Mouse (Mus musculus) forebrain, postnatal 0 days (tissue): ENCODE data around the gene Wbp11. TPM values are rescaled to one million over a fixed set of nuclear protein-coding genes. Genes with fewer than 3 reads are reported as not detected.

ENCODE experiments used
- ATAC-seq: fragments of 200-750 bp; cut with Nextera tagmentation; 2 replicates; pipeline ENCODE4 v1.8.0; 2017; ENCODE audit warnings: mild to moderate bottlenecking, moderate library complexity
- DNase-seq: peaks from one replicate; pipeline ENCODE4 v3.0.0-alpha.2; 2015
- H3K27ac ChIP-seq: fragments of 300-500 bp; sonication (generic); 2 replicates; pipeline ENCODE4 v1.5.1; 2014; ENCODE audit warnings: low read depth, mild to moderate bottlenecking, antibody characterized with exemption, low read length, moderate library complexity, mixed read lengths
- H3K27me3 ChIP-seq: fragments of 300-500 bp; sonication (generic); 2 replicates; pipeline ENCODE4 v1.6.1; 2014; ENCODE audit warnings: mild to moderate bottlenecking, low read length, mixed read lengths; ENCODE audit not compliant: insufficient read depth
- H3K36me3 ChIP-seq: fragments of 300-500 bp; sonication (generic); 2 replicates; pipeline ENCODE4 v1.6.1; 2014; ENCODE audit warnings: mild to moderate bottlenecking, moderate library complexity; ENCODE audit not compliant: insufficient read depth
- H3K4me1 ChIP-seq: fragments of 300-500 bp; sonication (generic); 2 replicates; pipeline ENCODE4 v1.6.1; 2014; ENCODE audit warnings: antibody characterized with exemption; ENCODE audit not compliant: insufficient read depth
- H3K4me2 ChIP-seq: fragments of 300-500 bp; sonication (generic); 2 replicates; pipeline ENCODE4 v1.6.1; 2014; ENCODE audit warnings: low read depth, mild to moderate bottlenecking, moderate library complexity
- H3K4me3 ChIP-seq: fragments of 300-500 bp; sonication (generic); 2 replicates; pipeline ENCODE4 v1.5.1; 2014; ENCODE audit warnings: low read depth, low read length, mixed read lengths
- H3K9ac ChIP-seq: fragments of 300-500 bp; sonication (generic); 2 replicates; pipeline ENCODE4 v1.6.1; 2014; ENCODE audit warnings: mild to moderate bottlenecking
- H3K9me3 ChIP-seq: fragments of 300-500 bp; sonication (generic); 2 replicates; pipeline ENCODE4 v1.6.1; 2016; ENCODE audit warnings: low read length
- CTCF ChIP-seq: sonication (generic); IDR thresholded peaks from 2 replicates; pipeline ENCODE4 v1.5.1; 2016; ENCODE audit warnings: antibody characterized with exemption, control low read depth, low read depth
- WGBS: fragments of 180-500 bp; shearing (Covaris S2); extraction: QIAGEN DNeasy Blood & Tissue Kit; methylation state at CpG from one replicate; pipeline ENCODE4 v1.1.7; 2014; 5-methylcytosine and 5-hydroxymethylcytosine counted together
- polyA plus RNA-seq: library from polyadenylated mRNA; unstranded; fragments of >200 nt; fragmentation: Nextera tagmentation; extraction: Ambion mirVana; gene quantifications from 2 replicates; pipeline ENCODE4 v1.2.1, GENCODE M21; 2015
- total RNA-seq: library from RNA; depleted of rRNA; stranded (reverse); fragments of >200 nt; gene quantifications from 2 replicates; pipeline ENCODE4 v1.2.3, GENCODE M21; 2014

The Wbp11 gene
- total and polyA plus RNA-seq, 2 experiments from 2014 or later: 45.8 to 87.4 TPM

DNA sequence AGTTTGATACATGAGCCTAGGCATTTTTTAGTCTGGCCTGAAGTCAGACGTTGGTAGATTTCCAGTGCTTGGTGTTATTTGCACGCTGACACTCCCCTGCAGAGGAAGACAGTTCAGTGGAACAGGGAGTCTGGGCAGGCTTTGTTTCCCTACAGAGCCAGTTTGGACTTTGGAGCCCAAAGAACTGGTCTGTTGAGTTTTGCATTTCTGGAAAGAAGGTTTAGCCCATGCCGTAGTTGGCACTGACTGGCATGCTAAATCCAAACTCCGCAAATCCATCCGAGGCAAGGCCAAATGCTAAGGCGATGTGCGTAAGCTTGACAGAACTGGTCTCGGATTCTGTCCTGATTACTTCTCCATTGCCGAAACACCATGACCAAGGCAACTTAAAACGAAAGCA lies 16.8 kb downstream of the Wbp11 start:
- no peak for TF ChIP-seq CTCF
- Histone ChIP-seq H3K9ac (no peak overlapping the region), H3K27ac (no peak overlapping the region), H3K9me3 (no peaks in the 10 kb centered on the region), H3K4me3 (no peak overlapping the region), H3K4me1 (peaks cover 4% of the 10 kb centered on the region; the same call in 1 of the 2 replicates), H3K27me3 (no peaks in the 10 kb centered on the region), H3K36me3 (peaks cover 40% of the 10 kb centered on the region), H3K4me2 (no peak overlapping the region)
- ATAC-seq (no peak), DNase-seq (no peak)
- WGBS: 90% methylated on average over 10 of the region's 10 CpGs

DNA sequence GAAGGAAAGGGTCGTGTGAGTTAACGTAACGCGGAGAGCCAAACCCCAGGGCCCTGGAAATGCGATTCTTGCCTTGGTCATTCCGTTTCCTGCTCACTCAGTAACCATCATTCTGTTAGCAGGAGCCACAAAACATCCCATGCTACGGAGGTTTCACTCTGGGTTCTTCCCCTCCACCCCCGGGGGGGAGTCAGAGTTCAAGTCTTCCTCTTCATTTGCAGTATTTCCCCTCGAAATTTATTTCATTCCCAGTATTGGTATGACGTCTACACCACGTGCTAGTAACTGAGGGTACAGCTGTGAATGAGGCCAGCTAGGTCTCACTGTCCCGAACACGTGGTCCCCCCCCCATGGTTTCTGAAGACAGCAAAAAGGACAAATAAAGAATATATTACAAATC lies 18.4 kb downstream of the Wbp11 start:
- ATAC-seq (no peak), DNase-seq (no peak)
- Histone ChIP-seq H3K9me3 (no peaks in the 10 kb centered on the region), H3K9ac (no peak overlapping the region), H3K4me3 (0 out of 2 replicates have a peak overlapping the region, but pooled peaks have one; percentile 74), H3K4me2 (no peak overlapping the region), H3K36me3 (peaks cover 28% of the 10 kb centered on the region), H3K27me3 (no peaks in the 10 kb centered on the region), H3K4me1 (peaks cover 4% of the 10 kb centered on the region; the same call in 1 of the 2 replicates), H3K27ac (no peak overlapping the region)
- no peak for TF ChIP-seq CTCF
- 85% methylated on average over 13 of the region's 13 CpGs for WGBS

DNA sequence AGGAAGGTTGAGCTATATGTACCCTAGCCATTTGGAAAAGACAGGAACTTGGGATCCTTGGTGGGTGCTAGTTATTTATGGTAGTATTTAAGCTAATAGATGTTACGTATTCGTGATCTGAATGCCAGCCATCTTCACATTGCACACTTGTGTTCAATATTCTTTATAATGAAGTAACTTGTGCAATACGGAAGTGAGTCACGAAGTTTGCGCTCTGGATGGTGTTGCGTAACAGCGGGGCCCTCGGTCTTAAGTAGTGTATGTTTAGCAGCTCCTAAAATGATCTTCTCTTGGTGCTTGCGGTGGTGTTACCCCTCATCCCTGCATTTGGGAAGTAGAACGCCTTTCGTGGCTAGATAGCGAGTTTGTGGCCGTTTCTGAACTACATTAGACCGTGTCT lies 19.0 kb downstream of the Wbp11 start:
- ATAC-seq (no peak), DNase-seq (no peak)
- no peaks in the 10 kb centered on the region for H3K9me3 ChIP-seq
- WGBS: 44% methylated on average over 14 of the region's 14 CpGs
- H3K4me2 ChIP-seq: peak overlapping the region; percentile 95
- TF ChIP-seq CTCF: no peak
- no peak overlapping the region for H3K27ac ChIP-seq
- no peak overlapping the region for H3K9ac ChIP-seq
- H3K4me3 ChIP-seq: peak overlapping the region; percentile 74
- H3K4me1 ChIP-seq: peaks cover 4% of the 10 kb centered on the region; the same call in 1 of the 2 replicates
- H3K36me3 ChIP-seq: peaks cover 22% of the 10 kb centered on the region
- H3K27me3 ChIP-seq: no peaks in the 10 kb centered on the region

DNA sequence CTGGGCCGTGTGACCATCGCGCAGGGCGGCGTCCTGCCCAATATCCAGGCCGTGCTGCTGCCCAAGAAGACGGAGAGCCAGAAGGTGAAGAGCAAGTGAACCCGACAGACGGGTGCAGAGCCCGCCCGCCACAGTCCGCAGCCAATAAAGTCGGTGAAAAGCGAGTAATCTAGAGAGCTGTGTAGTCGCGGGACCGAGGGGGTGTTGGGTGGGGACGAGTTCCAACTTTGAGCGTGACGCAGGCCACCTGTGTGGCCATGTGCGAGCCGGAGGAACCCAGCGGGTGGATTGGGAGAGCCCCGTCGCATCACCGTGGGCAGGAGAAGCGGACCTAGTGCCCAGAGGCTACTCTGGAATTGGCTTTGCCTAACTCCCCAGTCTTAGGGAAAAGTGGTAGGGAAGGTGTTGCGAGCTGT lies 19.4 kb downstream of the Wbp11 start:
- peaks cover 4% of the 10 kb centered on the region; the same call in 1 of the 2 replicates for H3K4me1 ChIP-seq
- DNase-seq (peak; percentile 17), ATAC-seq (0 out of 2 replicates have a peak, but pooled peaks have one; percentile 0)
- peak overlapping the region; percentile 74 for H3K4me3 ChIP-seq
- H3K27ac ChIP-seq: no peak overlapping the region
- H3K27me3 ChIP-seq: no peaks in the 10 kb centered on the region
- H3K9me3 ChIP-seq: no peaks in the 10 kb centered on the region
- no peak for TF ChIP-seq CTCF
- peak overlapping the region; percentile 69 for H3K9ac ChIP-seq
- H3K36me3 ChIP-seq: peaks cover 17% of the 10 kb centered on the region
- peak overlapping the region; percentile 95 for H3K4me2 ChIP-seq
- WGBS: 2% methylated on average over 28 of the region's 28 CpGs

DNA sequence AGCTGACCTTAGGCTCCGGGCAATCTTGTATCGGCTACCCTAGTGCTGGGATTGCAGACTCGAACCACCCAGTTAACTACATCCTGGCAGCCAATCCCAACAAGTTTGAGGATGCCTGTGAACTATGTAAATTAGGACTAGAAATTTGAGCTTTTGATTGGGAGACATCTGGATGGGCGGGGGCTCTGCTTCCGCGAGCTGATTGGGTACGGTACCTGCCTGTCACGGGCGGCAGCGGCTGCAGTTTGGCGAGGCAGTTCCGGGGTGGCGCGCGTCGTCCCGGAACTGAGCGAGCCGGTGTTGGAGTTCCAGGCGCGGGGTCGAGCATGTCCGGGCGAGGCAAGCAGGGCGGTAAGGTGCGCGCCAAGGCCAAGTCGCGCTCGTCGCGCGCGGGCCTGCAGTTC lies 20.0 kb downstream of the Wbp11 start, which contains the start of gene H2afj:
Gene H2afj (plus strand): TSS at position 231 of the 404 bp plus-strand sequence.
- 2% methylated on average over 34 of the region's 34 CpGs for WGBS
- H3K9me3 ChIP-seq: no peaks in the 10 kb centered on the region

DNA sequence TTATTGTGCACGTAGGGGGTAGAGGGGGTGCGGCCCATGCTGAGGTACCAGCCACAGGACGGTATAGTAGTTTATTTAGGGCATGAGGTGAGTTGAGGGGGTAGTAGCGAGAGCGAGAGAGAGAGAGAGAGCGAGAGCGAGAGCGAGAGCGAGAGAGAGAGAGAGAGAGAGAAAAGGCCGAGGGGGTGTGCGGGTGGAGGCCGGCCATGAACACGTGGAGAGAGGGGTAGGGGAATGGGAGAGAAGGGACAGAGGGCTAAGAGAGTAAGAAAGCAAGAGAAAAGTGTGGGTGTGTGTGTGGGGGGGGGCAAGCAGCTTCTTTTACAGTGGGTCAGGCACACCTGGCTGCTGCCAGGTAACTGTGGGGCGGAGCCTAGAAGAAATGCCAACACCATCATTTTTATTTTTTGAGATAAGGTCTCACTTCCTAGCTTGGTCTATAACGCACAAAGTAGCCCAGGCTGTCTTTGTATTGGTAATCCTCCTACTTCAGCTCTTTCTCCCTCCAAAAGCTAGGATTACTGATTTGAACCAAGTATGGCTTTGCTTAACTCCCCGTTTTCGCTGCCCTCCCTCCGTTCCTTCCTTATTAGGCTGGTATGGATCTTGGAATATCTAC lies 20.5 kb downstream of the Wbp11 start:
- no peak for ATAC-seq
- WGBS: 40% methylated on average over 18 of the region's 18 CpGs
- H3K9ac ChIP-seq: peak overlapping the region; percentile 43
- H3K4me2 ChIP-seq: peak overlapping the region; percentile 95
- 0 out of 2 replicates have a peak overlapping the region, but pooled peaks have one; percentile 59 for H3K27ac ChIP-seq
- no peaks in the 10 kb centered on the region for H3K9me3 ChIP-seq
- no peak for TF ChIP-seq CTCF
- peaks cover 9% of the 10 kb centered on the region for H3K4me1 ChIP-seq
- peaks cover 9% of the 10 kb centered on the region for H3K36me3 ChIP-seq
- DNase-seq: peak; percentile 34
- H3K27me3 ChIP-seq: no peaks in the 10 kb centered on the region
- H3K4me3 ChIP-seq: peak overlapping the region; percentile 74

More for the DNA sequence above, 20.0 kb downstream of the Wbp11 start, which contains the start of gene H2afj:
- H3K4me2 ChIP-seq: peak within 1 kb of the TSS; percentile 95
- H3K9ac ChIP-seq: peak within 1 kb of the TSS; percentile 69
- no peaks in the 10 kb centered on the region for H3K27me3 ChIP-seq
- H3K27ac ChIP-seq: peak within 1 kb of the TSS; percentile 59; the same call in 1 of the 2 replicates
- peak within 1 kb of the TSS; percentile 74 for H3K4me3 ChIP-seq
- TF ChIP-seq CTCF: 0 out of 2 replicates have a peak, but pooled peaks have one; percentile 22
- ATAC-seq (peak; percentile 91), DNase-seq (peak; percentile 98)
- peaks cover 13% of the 10 kb centered on the region for H3K36me3 ChIP-seq
- H3K4me1 ChIP-seq: peaks cover 8% of the 10 kb centered on the region

DNA sequence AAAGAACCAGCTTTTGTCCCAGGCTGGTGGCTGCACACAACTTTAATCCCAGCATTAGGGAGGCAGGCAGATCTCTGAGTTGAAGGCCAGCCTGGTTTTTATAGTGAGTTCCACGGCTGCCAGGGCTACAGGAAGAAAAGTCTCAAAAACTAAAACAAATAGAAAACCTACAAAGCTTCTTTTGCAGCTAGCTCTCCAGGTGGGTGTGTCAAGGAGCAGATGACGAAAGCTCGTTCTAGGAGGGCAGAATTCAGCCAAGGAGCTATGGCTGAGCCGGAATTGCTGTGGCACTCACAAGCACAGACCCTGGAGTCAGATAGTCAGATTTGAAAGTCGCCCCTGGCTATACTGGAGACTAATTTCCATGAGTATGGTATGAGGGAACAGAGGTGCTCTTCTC lies 21.2 kb downstream of the Wbp11 start:
- DNase-seq (no peak), ATAC-seq (no peak)
- H3K9me3 ChIP-seq: no peaks in the 10 kb centered on the region
- H3K4me2 ChIP-seq: peak overlapping the region; percentile 95; the same call in 1 of the 2 replicates
- H3K4me1 ChIP-seq: peaks cover 9% of the 10 kb centered on the region
- H3K4me3 ChIP-seq: no peak overlapping the region
- peaks cover 2% of the 10 kb centered on the region; the same call in 1 of the 2 replicates for H3K36me3 ChIP-seq
- H3K27me3 ChIP-seq: no peaks in the 10 kb centered on the region
- 67% methylated on average over 5 of the region's 5 CpGs for WGBS
- no peak overlapping the region for H3K27ac ChIP-seq
- no peak overlapping the region for H3K9ac ChIP-seq
- no peak for TF ChIP-seq CTCF
